Mouse (Mus musculus): ENCODE results near the gene Dcbld2.

- no peak for TF ChIP-seq TAL1 (IDR thresholded peaks at IDR 0.05; ENCODE audit: low read length)
- no peak for TF ChIP-seq GATA1 (IDR thresholded peaks at IDR 0.05; ENCODE audit: low read length)
Observed at GRCm38 (mm10) chr16:58481906-58482270, 73.6 kb downstream of the Dcbld2 start.

All from erythroblast, embryonic 14.5 days (primary cell).